Mouse (Mus musculus): Measurements from ENCODE around the gene Coro2b. TPM values are rescaled to one million over a fixed set of nuclear protein-coding genes. Genes with fewer than 3 reads are reported as not detected.

Coro2b gene
- polyA plus RNA-seq, 1 experiment: not detected

DNA sequence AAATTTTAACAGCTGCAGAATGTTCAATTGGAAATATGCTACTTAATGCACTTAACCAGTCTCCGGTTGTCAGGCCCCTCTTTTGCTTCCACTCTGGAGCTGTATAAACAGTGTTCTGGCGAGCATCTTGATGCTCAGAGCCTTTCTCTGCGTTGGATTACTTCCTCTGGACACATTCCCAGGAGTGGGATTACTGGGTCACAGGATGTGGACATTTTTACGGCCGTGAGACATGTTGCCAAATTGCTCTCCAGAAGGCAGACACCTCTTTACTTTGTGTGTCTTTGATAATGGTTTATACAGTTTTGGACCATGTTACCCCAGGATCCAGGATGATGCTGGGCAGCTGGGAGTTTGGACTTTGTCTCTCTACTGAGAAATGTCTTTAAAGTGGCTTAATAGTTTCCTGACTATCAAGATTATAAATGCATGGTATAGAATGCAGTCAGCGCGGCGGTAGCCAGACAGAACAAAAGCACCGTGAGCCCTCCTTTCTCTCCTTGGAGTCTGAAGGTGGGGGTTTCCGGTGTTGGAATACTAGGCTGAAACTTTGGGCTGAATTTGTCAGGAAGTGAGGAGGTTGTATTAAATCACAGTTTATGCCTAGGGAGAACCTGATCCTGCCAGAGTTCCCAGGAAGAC lies 23.2 kb downstream of the Coro2b start:
- no peak overlapping the region for H3K4me3 ChIP-seq (ENCODE audit: insufficient read depth, low read depth, low read length)
- TF ChIP-seq POLR2A (IDR thresholded peaks at IDR 0.05; ENCODE audit: insufficient read depth, low read depth, low read length): no peak
- TF ChIP-seq CTCF (IDR thresholded peaks at IDR 0.05; ENCODE audit: insufficient read depth, low read depth, low read length): no peak
- WGBS: 31% methylated on average over 10 of the region's 10 CpGs
- peaks cover 42% of the 10 kb centered on the region for H3K4me1 ChIP-seq (ENCODE audit: control insufficient read depth, insufficient read depth, low read length)
- no peak overlapping the region for H3K27ac ChIP-seq (ENCODE audit: insufficient read depth, low read depth, low read length)

DNA sequence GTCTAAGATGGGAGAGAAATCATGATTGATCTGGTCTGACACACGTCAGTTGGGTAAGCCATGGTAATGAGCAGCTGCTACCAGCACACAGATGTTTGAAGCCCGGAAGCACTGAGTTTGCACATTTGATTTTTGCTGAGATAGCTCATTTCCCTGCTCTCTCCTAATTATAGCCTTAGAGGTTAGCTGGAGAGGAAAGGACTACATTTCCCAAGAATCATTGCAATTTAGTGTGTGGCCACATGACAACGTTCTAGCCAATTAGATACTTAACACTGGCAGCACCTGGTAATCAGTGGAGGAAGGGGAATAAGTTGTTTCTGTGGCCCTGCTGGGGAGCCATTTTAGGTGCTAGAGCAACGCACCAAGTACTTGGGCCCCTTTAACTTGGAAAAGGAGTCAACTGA lies 26.3 kb downstream of the Coro2b start:
- H3K4me3 ChIP-seq (ENCODE audit: insufficient read depth, low read depth, low read length): no peak overlapping the region
- H3K4me1 ChIP-seq (ENCODE audit: control insufficient read depth, insufficient read depth, low read length): peaks cover 28% of the 10 kb centered on the region
- 0 out of 2 replicates have a peak overlapping the region, but pooled peaks have one; percentile 14 for H3K27ac ChIP-seq (ENCODE audit: insufficient read depth, low read depth, low read length)
- 14% methylated on average over 4 of the region's 4 CpGs for WGBS
- TF ChIP-seq CTCF (IDR thresholded peaks at IDR 0.05; ENCODE audit: insufficient read depth, low read depth, low read length) (no peak), POLR2A (IDR thresholded peaks at IDR 0.05; ENCODE audit: insufficient read depth, low read depth, low read length) (no peak)

DNA sequence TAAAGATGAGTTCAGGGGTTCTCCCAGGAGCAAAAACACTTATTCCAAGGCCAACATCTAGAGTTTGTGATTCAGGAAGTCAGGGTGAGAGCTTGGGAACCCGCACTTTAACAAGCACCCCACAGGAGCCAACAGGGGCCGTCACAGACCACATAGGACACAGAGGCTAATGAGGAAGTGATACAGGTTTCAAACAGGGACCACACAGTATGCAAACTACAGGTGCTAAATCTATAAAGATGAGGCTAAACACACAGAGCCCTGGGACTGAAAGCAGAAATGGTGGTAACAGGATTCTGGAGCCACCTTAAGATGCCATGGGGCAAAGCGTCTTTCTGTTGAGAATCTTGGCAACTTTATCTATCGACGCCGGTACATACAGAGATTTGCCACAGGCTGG lies 27.2 kb downstream of the Coro2b start:
- Histone ChIP-seq H3K4me3 (ENCODE audit: insufficient read depth, low read depth, low read length) (no peak overlapping the region), H3K27ac (ENCODE audit: insufficient read depth, low read depth, low read length) (peak overlapping the region; percentile 54; the same call in 1 of the 2 replicates), H3K4me1 (ENCODE audit: control insufficient read depth, insufficient read depth, low read length) (peaks cover 22% of the 10 kb centered on the region)
- TF ChIP-seq POLR2A (IDR thresholded peaks at IDR 0.05; ENCODE audit: insufficient read depth, low read depth, low read length) (no peak), CTCF (IDR thresholded peaks at IDR 0.05; ENCODE audit: insufficient read depth, low read depth, low read length) (no peak)
- WGBS: 85% methylated on average over 6 of the region's 6 CpGs

DNA sequence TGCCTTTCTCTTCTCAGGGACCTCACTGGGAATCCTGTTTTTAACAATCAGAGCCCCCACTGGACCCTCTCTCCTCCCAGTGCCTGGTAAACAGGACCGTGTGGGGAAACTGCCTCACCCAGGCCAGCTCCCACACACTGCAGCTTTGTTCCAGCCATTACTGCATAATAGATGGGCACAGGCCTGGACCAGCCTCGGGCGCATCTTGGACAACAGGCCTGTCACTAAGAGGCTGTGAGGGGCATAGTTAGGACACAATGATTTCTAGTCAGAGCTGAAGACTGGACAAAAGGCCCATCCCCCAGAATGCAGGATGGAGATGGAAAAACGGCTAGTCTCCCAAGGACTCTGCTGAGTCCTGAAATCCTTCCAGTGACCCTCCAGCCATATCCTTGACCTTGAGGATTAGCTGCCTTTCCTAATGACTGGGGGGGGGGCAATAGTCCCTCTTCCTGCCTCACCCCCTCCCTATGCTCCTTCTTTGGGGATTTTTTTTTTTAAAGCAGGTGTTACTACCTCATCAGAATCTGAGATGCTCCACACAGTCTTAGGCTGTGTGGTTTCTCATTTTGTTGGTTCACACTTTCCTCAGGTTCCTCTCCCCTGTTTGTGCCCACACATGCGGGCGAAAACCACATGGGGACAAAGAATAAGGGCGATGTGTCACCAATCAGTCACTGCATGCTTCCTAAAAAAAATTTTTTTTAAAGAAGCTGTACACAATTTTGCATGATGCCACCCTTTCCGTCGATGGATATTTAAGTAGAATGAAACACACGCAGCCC lies 27.9 kb downstream of the Coro2b start:
- WGBS: 64% methylated on average over 10 of the region's 10 CpGs
- Histone ChIP-seq H3K27ac (ENCODE audit: insufficient read depth, low read depth, low read length) (peak overlapping the region; percentile 54; the same call in 1 of the 2 replicates), H3K4me1 (ENCODE audit: control insufficient read depth, insufficient read depth, low read length) (peaks cover 22% of the 10 kb centered on the region), H3K4me3 (ENCODE audit: insufficient read depth, low read depth, low read length) (no peak overlapping the region)
- no peak for TF ChIP-seq POLR2A (IDR thresholded peaks at IDR 0.05; ENCODE audit: insufficient read depth, low read depth, low read length)
- no peak for TF ChIP-seq CTCF (IDR thresholded peaks at IDR 0.05; ENCODE audit: insufficient read depth, low read depth, low read length)

DNA sequence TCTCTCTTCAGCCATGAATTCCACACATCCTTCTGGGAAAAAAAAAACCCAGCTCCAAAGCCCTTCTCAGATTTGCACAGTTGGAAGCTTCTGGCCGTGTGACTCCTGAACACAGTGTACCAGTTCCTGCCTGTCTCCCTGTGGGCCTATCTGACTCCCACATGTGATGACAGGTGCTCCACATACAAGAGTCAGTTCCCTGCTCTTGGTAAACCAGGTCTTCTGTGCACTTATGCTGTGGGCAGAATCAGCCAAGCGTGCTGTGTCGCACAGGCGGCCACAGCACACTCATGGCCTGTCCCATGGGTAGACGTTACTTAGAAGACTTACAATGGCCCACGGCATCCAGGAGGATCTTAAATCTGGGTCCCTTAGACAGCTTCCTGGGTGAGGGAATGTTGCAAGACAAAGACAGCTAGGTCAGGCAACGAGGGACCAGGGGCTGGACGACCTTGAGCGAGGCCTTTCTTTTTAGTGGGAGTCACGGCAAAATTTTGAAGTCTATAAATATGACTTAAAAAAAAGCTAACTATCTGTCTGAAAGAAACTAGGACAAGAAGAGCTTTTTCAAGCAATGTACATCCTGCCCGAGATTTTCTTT lies 30.3 kb downstream of the Coro2b start:
- 81% methylated on average over 11 of the region's 11 CpGs for WGBS
- H3K4me3 ChIP-seq (ENCODE audit: insufficient read depth, low read depth, low read length): no peak overlapping the region
- no peak for TF ChIP-seq CTCF (IDR thresholded peaks at IDR 0.05; ENCODE audit: insufficient read depth, low read depth, low read length)
- TF ChIP-seq POLR2A (IDR thresholded peaks at IDR 0.05; ENCODE audit: insufficient read depth, low read depth, low read length): no peak
- H3K4me1 ChIP-seq (ENCODE audit: control insufficient read depth, insufficient read depth, low read length): peaks cover 23% of the 10 kb centered on the region
- H3K27ac ChIP-seq (ENCODE audit: insufficient read depth, low read depth, low read length): no peak overlapping the region

DNA sequence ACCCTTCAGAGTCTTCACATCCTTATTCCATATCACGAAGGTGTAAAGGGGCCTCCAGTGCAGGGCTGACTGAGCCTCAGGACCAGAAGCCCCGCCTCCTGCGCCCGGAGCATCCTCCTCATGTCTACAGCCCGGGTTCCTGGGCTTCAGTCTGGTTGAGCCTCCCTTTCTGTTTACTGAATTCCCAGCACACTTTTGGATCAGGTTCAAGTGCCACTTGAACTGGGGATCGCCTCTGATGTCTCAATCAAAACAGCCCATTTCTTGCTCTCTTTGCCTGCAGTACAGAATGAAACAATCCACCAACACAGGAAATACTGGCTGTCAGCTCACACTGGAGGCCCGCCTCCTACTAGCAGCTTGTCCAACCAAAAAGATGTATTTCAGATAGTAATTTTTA lies 32.7 kb downstream of the Coro2b start:
- Histone ChIP-seq H3K4me1 (ENCODE audit: control insufficient read depth, insufficient read depth, low read length) (peaks cover 31% of the 10 kb centered on the region), H3K4me3 (ENCODE audit: insufficient read depth, low read depth, low read length) (no peak overlapping the region), H3K27ac (ENCODE audit: insufficient read depth, low read depth, low read length) (0 out of 2 replicates have a peak overlapping the region, but pooled peaks have one; percentile 23)
- TF ChIP-seq CTCF (IDR thresholded peaks at IDR 0.05; ENCODE audit: insufficient read depth, low read depth, low read length) (no peak), POLR2A (IDR thresholded peaks at IDR 0.05; ENCODE audit: insufficient read depth, low read depth, low read length) (no peak)
- 46% methylated on average over 7 of the region's 7 CpGs for WGBS

DNA sequence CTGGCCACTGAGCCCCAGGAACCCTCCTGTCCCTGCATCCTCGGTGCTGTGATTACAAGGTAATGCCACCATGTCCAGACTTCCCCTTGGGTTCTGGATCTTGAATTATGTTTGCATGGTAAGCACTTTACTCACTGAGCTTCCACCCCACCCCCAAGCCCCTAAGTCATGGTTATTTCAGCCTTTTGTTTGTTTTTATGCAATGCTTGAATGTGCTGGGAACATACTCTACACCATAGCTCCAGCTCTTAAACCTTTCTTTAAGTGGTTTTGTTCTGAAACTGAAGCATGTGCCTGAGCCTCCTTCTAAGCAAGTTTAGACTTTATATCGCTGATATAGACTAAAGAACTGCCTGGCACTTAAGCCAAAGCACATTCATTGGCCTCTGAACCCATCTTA lies 34.5 kb downstream of the Coro2b start:
- Histone ChIP-seq H3K27ac (ENCODE audit: insufficient read depth, low read depth, low read length) (no peak overlapping the region), H3K4me3 (ENCODE audit: insufficient read depth, low read depth, low read length) (no peak overlapping the region), H3K4me1 (ENCODE audit: control insufficient read depth, insufficient read depth, low read length) (peaks cover 33% of the 10 kb centered on the region)
- 61% methylated on average over 2 of the region's 2 CpGs for WGBS
- TF ChIP-seq CTCF (IDR thresholded peaks at IDR 0.05; ENCODE audit: insufficient read depth, low read depth, low read length) (no peak), POLR2A (IDR thresholded peaks at IDR 0.05; ENCODE audit: insufficient read depth, low read depth, low read length) (no peak)

DNA sequence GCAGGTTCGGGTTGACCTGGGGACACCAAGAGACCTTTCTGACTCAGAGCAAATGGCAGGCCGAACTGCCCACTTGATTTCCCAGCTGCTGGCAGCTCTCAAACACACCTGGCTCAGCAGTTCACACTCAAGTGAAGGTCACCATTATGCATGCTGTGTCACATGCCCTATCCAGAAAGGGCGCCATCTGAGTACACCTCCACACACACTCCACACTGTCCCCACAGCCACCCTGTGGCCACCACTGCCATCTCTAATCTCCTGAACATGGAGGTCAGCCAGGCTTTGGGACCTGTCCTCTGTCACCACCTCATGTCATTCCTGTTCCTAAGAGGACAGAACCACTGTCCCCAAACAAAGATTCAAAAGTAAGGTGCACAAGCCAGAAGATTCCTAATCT lies 35.3 kb downstream of the Coro2b start:
- WGBS: 95% methylated on average over 3 of the region's 3 CpGs
- Histone ChIP-seq H3K27ac (ENCODE audit: insufficient read depth, low read depth, low read length) (no peak overlapping the region), H3K4me3 (ENCODE audit: insufficient read depth, low read depth, low read length) (no peak overlapping the region), H3K4me1 (ENCODE audit: control insufficient read depth, insufficient read depth, low read length) (peaks cover 30% of the 10 kb centered on the region)
- TF ChIP-seq POLR2A (IDR thresholded peaks at IDR 0.05; ENCODE audit: insufficient read depth, low read depth, low read length) (no peak), CTCF (IDR thresholded peaks at IDR 0.05; ENCODE audit: insufficient read depth, low read depth, low read length) (no peak)

DNA sequence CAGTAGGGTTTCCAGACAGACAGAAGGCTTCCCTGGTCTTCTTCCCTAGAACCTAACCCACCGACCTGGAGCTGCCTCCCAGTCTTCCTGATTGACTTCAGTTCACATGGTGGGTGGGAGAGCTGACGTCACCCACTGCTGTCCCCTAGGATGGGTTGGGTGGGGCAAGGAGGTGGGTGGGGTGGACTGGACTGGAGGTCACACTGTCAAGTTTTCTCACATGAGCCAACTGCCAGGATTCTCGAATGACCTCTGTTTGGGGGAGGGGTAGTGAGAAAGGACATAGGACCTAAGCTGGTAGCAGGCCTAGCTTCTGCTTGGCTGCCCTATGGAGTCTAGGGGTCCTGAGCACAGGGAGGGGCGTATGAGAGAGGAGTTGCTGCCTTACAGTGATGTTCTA lies 36.8 kb downstream of the Coro2b start:
- TF ChIP-seq POLR2A (IDR thresholded peaks at IDR 0.05; ENCODE audit: insufficient read depth, low read depth, low read length): no peak
- no peak for TF ChIP-seq CTCF (IDR thresholded peaks at IDR 0.05; ENCODE audit: insufficient read depth, low read depth, low read length)
- peaks cover 31% of the 10 kb centered on the region for H3K4me1 ChIP-seq (ENCODE audit: control insufficient read depth, insufficient read depth, low read length)
- 72% methylated on average over 4 of the region's 4 CpGs for WGBS
- peak overlapping the region; percentile 49 for H3K27ac ChIP-seq (ENCODE audit: insufficient read depth, low read depth, low read length)
- H3K4me3 ChIP-seq (ENCODE audit: insufficient read depth, low read depth, low read length): no peak overlapping the region

Measured in olfactory bulb, adult 2 months (tissue).